Mouse (Mus musculus): ENCODE results near the gene Oxt. TPM values are rescaled to one million over a fixed set of nuclear protein-coding genes. Genes with fewer than 3 reads are reported as not detected.
"Not testable (repeated sequence)": the region's sequence is repeated elsewhere in the genome, so short reads cannot be mapped to it uniquely, and the experiment has no call there.

Gene Oxt
- polyA plus RNA-seq, 1 experiment from 2014 or later = not detected

DNA sequence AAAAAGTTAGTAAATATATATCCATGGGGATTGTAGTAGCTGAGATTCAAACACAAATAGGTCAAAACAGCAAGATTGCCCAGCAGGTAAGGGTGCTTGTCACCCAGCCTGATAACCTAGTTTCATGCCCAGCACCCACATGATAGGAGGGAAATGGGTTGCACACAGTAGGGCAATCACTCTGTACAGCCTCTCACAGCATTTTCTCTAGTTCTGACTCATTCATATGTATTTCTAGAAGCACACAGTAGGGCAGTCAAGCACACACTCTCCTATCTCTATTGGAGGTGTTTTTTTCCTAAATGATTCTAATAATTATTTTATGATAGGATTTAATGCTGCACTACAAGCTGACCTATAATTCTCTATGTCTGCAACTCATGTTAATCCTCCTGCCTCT is 6.0 kb upstream of the Oxt start:
- Histone ChIP-seq H3K4me1 (replicated peaks; ENCODE audit: control insufficient read depth, insufficient read depth, low read length) (no peaks in the 10 kb centered on the region), H3K4me3 (ENCODE audit: low read length) (no peak overlapping the region), H3K9me3 (ENCODE audit: control insufficient read depth, low read length) (no peaks in the 10 kb centered on the region), H3K27ac (ENCODE audit: low read length) (no peak overlapping the region), H3K4me2 (ENCODE audit: low read depth, low read length) (no peak overlapping the region), H3K36me3 (ENCODE audit: control insufficient read depth, insufficient read depth, low read length) (peaks cover 6% of the 10 kb centered on the region), H3K27me3 (ENCODE audit: control insufficient read depth, insufficient read depth, low read depth, low read length) (peaks cover under 1% of the 10 kb centered on the region; the same call in 1 of the 2 replicates), H3K9ac (ENCODE audit: low read length) (no peak overlapping the region)
- ATAC-seq (ENCODE audit: low read depth) = no peak

DNA sequence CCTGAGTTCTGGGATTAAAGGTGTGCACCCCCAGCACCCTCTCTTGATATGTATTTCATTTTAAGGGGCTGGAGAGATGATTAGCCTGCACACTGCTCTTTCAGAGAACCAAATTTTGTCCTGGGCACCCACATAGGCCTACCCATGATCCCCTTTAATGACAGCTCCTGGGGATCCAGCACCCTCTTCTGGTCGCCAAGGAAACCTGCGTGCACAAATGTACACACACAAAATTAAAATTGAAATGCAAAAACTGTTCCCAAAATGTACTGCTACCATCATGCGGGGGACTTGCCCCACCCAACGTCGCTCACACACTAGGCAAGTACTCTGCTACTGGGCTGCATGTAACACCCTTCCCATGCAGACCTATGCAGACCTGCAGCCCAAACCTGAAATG is 1.0 kb upstream of the Oxt start:
- Histone ChIP-seq H3K9me3 (ENCODE audit: control insufficient read depth, low read length) (no peaks in the 10 kb centered on the region), H3K36me3 (ENCODE audit: control insufficient read depth, insufficient read depth, low read length) (no peaks in the 10 kb centered on the region), H3K4me1 (replicated peaks; ENCODE audit: control insufficient read depth, insufficient read depth, low read length) (peaks cover 9% of the 10 kb centered on the region), H3K4me3 (ENCODE audit: low read length) (no peak overlapping the region), H3K9ac (ENCODE audit: low read length) (no peak overlapping the region), H3K27me3 (ENCODE audit: control insufficient read depth, insufficient read depth, low read depth, low read length) (peaks cover 51% of the 10 kb centered on the region), H3K4me2 (ENCODE audit: low read depth, low read length) (no peak overlapping the region), H3K27ac (ENCODE audit: low read length) (no peak overlapping the region)
- 80% methylated on average over 5 of the region's 5 CpGs for WGBS
- ATAC-seq (ENCODE audit: low read depth) = no peak

DNA sequence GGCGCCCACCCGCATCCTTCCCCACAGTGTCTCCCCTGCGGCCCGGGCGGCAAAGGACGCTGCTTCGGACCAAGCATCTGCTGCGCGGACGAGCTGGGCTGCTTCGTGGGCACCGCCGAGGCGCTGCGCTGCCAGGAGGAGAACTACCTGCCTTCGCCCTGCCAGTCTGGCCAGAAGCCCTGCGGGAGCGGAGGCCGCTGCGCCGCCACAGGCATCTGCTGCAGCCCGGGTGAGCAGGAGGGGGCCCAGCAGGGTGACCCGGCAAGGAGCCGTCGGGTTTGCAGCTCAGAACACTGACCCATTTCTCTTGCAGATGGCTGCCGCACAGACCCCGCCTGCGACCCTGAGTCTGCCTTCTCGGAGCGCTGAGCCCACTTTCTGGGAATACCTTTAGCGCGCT is 591 bp downstream of the Oxt start:
- not testable (repeated sequence) for H3K36me3 ChIP-seq (ENCODE audit: control insufficient read depth, insufficient read depth, low read length); H3K27ac ChIP-seq (ENCODE audit: low read length); H3K9me3 ChIP-seq (ENCODE audit: control insufficient read depth, low read length); ATAC-seq (ENCODE audit: low read depth)
- Histone ChIP-seq H3K27me3 (ENCODE audit: control insufficient read depth, insufficient read depth, low read depth, low read length) (peaks cover 67% of the 10 kb centered on the region), H3K4me1 (replicated peaks; ENCODE audit: control insufficient read depth, insufficient read depth, low read length) (peaks cover 15% of the 10 kb centered on the region), H3K9ac (ENCODE audit: low read length) (peak overlapping the region; percentile 12; the same call in 1 of the 2 replicates), H3K4me2 (ENCODE audit: low read depth, low read length) (peak overlapping the region; percentile 48), H3K4me3 (ENCODE audit: low read length) (peak overlapping the region; percentile 34)
- 4% methylated on average over 30 of the region's 32 CpGs for WGBS

DNA sequence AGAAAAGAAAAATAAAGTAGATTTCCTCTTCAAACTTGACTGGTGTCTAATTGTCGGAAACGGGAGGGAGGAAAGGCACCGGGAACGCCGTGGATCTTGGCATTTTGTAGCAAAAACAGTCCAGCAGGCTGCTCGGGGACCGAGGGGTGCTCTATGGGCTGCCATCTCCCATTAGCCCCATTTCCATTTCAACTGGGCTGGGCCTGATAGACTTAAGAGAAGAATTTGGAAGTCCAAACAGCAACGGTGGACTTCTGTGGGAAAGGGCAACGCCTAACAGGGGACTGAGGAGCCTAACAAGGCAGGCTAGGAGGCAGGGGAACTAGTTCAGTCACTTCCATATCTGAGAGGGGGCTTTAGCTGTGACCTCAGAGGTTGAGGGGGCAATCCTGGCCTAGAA is 1.0 kb downstream of the Oxt start:
- WGBS = 4% methylated on average over 9 of the region's 9 CpGs
- H3K27me3 ChIP-seq (ENCODE audit: control insufficient read depth, insufficient read depth, low read depth, low read length) = peaks cover 72% of the 10 kb centered on the region
- H3K27ac ChIP-seq (ENCODE audit: low read length) = no peak overlapping the region
- H3K4me2 ChIP-seq (ENCODE audit: low read depth, low read length) = peak overlapping the region; percentile 48
- peaks cover 15% of the 10 kb centered on the region for H3K4me1 ChIP-seq (replicated peaks; ENCODE audit: control insufficient read depth, insufficient read depth, low read length)
- H3K9me3 ChIP-seq (ENCODE audit: control insufficient read depth, low read length) = no peaks in the 10 kb centered on the region
- H3K36me3 ChIP-seq (ENCODE audit: control insufficient read depth, insufficient read depth, low read length) = no peaks in the 10 kb centered on the region
- H3K4me3 ChIP-seq (ENCODE audit: low read length) = peak overlapping the region; percentile 34
- no peak for ATAC-seq (ENCODE audit: low read depth)
- no peak overlapping the region for H3K9ac ChIP-seq (ENCODE audit: low read length)

DNA sequence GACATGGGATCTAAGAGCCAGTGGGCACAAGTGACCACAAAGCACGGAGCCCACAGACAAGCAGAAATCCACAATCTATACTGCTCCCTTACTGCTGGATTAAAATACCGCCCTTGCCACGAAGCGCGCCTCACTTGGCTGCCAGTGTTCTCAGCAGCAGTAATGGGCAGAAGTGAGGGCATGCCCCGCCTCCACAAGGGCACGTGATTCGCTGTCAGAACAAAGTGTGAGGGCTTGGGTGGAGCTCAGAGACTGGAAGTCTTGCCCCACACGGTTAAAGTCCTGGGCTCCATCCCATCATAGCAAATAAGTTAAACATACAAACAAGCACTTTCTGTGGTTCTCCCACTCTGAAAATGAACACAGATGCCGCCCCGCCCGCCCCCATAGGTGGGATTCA is 1.7 kb downstream of the Oxt start:
- WGBS = 5% methylated on average over 12 of the region's 12 CpGs
- H3K27ac ChIP-seq (ENCODE audit: low read length) = no peak overlapping the region
- peak overlapping the region; percentile 18; the same call in 1 of the 2 replicates for H3K4me2 ChIP-seq (ENCODE audit: low read depth, low read length)
- H3K27me3 ChIP-seq (ENCODE audit: control insufficient read depth, insufficient read depth, low read depth, low read length) = peaks cover 78% of the 10 kb centered on the region
- H3K4me1 ChIP-seq (replicated peaks; ENCODE audit: control insufficient read depth, insufficient read depth, low read length) = peaks cover 15% of the 10 kb centered on the region
- H3K9ac ChIP-seq (ENCODE audit: low read length) = no peak overlapping the region
- 0 out of 2 replicates have a peak overlapping the region, but pooled peaks have one; percentile 3 for H3K4me3 ChIP-seq (ENCODE audit: low read length)
- H3K36me3 ChIP-seq (ENCODE audit: control insufficient read depth, insufficient read depth, low read length) = no peaks in the 10 kb centered on the region
- no peaks in the 10 kb centered on the region for H3K9me3 ChIP-seq (ENCODE audit: control insufficient read depth, low read length)
- ATAC-seq (ENCODE audit: low read depth) = peak; percentile 29; the same call in 1 of the 2 replicates

DNA sequence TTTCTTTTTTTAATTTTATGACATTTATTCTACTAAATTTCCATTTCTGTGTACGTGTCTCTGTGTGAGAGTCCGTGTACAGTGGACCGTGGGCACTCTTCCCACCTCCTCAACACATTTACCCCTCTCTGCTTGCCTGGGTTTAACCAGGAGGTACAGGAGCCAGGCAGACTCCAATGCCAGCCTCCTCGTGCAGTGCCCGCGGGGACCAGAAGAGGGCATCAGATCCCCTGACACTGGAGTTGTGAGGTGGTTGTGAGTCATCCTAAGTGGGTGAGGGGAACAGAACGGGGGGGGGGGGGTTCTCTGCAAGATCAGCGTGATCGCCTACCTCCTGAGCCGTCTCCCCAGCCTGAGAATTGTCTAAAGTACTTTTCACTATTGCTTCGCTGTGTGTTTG is 2.2 kb downstream of the Oxt start:
- Histone ChIP-seq H3K9me3 (ENCODE audit: control insufficient read depth, low read length) (no peaks in the 10 kb centered on the region), H3K4me2 (ENCODE audit: low read depth, low read length) (no peak overlapping the region), H3K4me3 (ENCODE audit: low read length) (no peak overlapping the region), H3K4me1 (replicated peaks; ENCODE audit: control insufficient read depth, insufficient read depth, low read length) (peaks cover 15% of the 10 kb centered on the region), H3K27ac (ENCODE audit: low read length) (no peak overlapping the region), H3K27me3 (ENCODE audit: control insufficient read depth, insufficient read depth, low read depth, low read length) (peaks cover 79% of the 10 kb centered on the region), H3K9ac (ENCODE audit: low read length) (no peak overlapping the region), H3K36me3 (ENCODE audit: control insufficient read depth, insufficient read depth, low read length) (no peaks in the 10 kb centered on the region)
- WGBS = 7% methylated on average over 11 of the region's 11 CpGs
- no peak for ATAC-seq (ENCODE audit: low read depth)

DNA sequence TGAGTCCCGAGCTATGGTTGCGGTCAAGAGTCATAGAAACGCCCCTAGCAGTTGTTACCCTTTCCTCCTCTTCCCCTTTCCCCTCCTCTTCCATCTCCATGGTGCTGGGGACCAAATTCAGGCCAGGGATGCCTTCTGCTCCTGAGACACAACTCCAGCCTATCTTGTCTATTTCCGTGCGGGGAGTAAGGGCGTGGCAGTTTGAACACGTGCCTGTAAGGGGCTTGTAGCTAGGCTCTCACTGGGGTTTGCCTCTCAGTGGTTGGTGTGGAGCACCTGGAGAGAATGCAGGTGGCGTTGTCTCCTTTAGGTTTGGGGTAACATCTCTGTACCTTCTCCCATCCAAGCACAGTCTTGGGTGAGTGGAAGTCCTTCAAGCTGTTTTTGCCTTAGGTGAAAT is 3.8 kb downstream of the Oxt start:
- ATAC-seq (ENCODE audit: low read depth) = no peak
- peaks cover 81% of the 10 kb centered on the region for H3K27me3 ChIP-seq (ENCODE audit: control insufficient read depth, insufficient read depth, low read depth, low read length)
- H3K4me1 ChIP-seq (replicated peaks; ENCODE audit: control insufficient read depth, insufficient read depth, low read length) = peaks cover 15% of the 10 kb centered on the region
- H3K27ac ChIP-seq (ENCODE audit: low read length) = no peak overlapping the region
- H3K4me2 ChIP-seq (ENCODE audit: low read depth, low read length) = no peak overlapping the region
- no peaks in the 10 kb centered on the region for H3K36me3 ChIP-seq (ENCODE audit: control insufficient read depth, insufficient read depth, low read length)
- no peak overlapping the region for H3K9ac ChIP-seq (ENCODE audit: low read length)
- no peak overlapping the region for H3K4me3 ChIP-seq (ENCODE audit: low read length)
- WGBS = 8% methylated on average over 8 of the region's 8 CpGs
- H3K9me3 ChIP-seq (ENCODE audit: control insufficient read depth, low read length) = no peaks in the 10 kb centered on the region

DNA sequence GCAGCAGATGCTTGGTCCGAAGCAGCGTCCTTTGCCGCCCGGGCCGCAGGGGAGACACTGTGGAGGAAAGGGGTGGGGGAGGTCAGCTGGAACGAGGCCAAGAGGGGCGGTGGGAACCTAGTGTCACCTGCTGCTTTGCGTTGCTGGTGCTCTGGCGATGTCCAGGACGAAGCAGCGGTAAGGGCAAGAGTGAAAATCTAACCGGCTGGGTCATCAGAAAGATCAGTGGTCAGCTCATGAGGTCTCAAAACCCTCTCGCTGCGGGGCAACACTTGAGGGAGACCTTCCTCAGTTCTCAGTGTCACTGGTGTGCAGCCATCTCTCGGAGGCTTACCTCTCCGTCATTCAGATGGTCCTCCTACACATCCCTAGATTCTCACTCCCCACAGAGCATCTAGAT is 5.2 kb downstream of the Oxt start:
- no peak for ATAC-seq (ENCODE audit: low read depth)
- no peaks in the 10 kb centered on the region for H3K9me3 ChIP-seq (ENCODE audit: control insufficient read depth, low read length)
- peaks cover 14% of the 10 kb centered on the region for H3K4me1 ChIP-seq (replicated peaks; ENCODE audit: control insufficient read depth, insufficient read depth, low read length)
- peak overlapping the region; percentile 46 for H3K4me2 ChIP-seq (ENCODE audit: low read depth, low read length)
- no peak overlapping the region for H3K27ac ChIP-seq (ENCODE audit: low read length)
- peaks cover 68% of the 10 kb centered on the region for H3K27me3 ChIP-seq (ENCODE audit: control insufficient read depth, insufficient read depth, low read depth, low read length)
- H3K9ac ChIP-seq (ENCODE audit: low read length) = no peak overlapping the region
- peak overlapping the region; percentile 38 for H3K4me3 ChIP-seq (ENCODE audit: low read length)
- 3% methylated on average over 16 of the region's 16 CpGs for WGBS
- H3K36me3 ChIP-seq (ENCODE audit: control insufficient read depth, insufficient read depth, low read length) = no peaks in the 10 kb centered on the region

DNA sequence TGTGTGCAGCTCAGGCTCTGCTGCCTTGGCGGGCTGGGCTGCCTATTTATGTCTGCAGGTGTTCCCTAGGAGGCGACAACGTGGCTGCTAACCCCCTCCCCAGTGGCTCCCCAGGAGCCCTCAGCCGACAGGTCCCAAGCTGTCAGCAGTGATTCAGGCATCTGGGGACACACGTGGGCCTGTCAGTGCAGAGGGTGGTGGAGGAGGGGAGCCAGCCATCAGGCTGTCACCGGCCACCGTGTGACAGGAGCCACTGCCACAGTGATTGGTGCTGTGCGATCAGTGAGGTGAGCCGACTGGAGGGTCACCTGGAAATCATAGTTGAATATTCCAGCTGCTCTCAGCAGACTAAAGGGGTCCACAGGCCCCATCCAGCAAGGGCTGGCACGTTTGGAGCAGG is 6.6 kb downstream of the Oxt start, which contains the start of gene Avp:
Gene Avp (minus strand): TSS at position 3 of the 400 bp plus-strand sequence.
- ATAC-seq (ENCODE audit: low read depth) = no peak
- Histone ChIP-seq H3K27me3 (ENCODE audit: control insufficient read depth, insufficient read depth, low read depth, low read length) (peaks cover 54% of the 10 kb centered on the region), H3K36me3 (ENCODE audit: control insufficient read depth, insufficient read depth, low read length) (no peaks in the 10 kb centered on the region), H3K9ac (ENCODE audit: low read length) (no peak within 1 kb of the TSS), H3K27ac (ENCODE audit: low read length) (no peak within 1 kb of the TSS), H3K4me1 (replicated peaks; ENCODE audit: control insufficient read depth, insufficient read depth, low read length) (peaks cover 6% of the 10 kb centered on the region), H3K9me3 (ENCODE audit: control insufficient read depth, low read length) (no peaks in the 10 kb centered on the region), H3K4me2 (ENCODE audit: low read depth, low read length) (no peak within 1 kb of the TSS), H3K4me3 (ENCODE audit: low read length) (no peak within 1 kb of the TSS)
- WGBS = 30% methylated on average over 10 of the region's 10 CpGs

Measured in lung, embryonic 16.5 days (tissue).